Mouse (Mus musculus) heart, adult 2 months (tissue): ENCODE measurements at regions not wholly inside any gene's neighbourhood (a gene's known extent, or its start where the extent isn't known, plus 50 kb on each side); places are given as distances from the start of the nearest gene placed in this dataset.

Experiments
- CTCF ChIP-seq: fragments of 200-600 bp; IDR thresholded peaks from 2 replicates; pipeline ENCODE4 v1.8.1; 2022; ENCODE audit warnings: antibody characterized with exemption, mild to moderate bottlenecking, moderate library complexity
- EP300 ChIP-seq: fragments of 200-500 bp; IDR thresholded peaks from 2 replicates; pipeline ENCODE4 v1.6.1; 2011; ENCODE audit warnings: low read depth, low read length, control low read depth; ENCODE audit not compliant: insufficient read depth
- POLR2A ChIP-seq: fragments of 200-500 bp; IDR thresholded peaks from 2 replicates; pipeline ENCODE4 v1.6.1; 2011; ENCODE audit warnings: mild to moderate bottlenecking, low read depth, low read length, control low read depth; ENCODE audit not compliant: insufficient read depth

DNA sequence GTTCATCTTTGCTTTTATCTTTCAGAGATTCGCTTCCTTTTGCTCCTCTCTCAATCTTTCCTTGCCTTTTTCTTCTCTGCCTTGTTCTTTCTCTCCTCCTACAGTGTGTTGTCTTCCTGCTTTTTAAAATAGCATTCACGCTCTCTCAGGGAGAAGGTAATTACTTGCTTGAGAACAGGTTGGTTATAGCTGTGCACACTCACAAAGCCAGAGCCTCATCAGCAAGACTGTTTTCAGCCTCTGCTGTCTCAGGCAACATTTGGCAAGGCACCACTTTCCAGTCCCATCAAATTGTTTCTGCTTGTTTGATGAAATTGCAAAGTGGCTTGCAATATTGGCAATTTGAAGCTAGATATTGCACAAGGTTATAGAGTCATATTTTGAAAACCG, 192.6 kb upstream of the Rai2 start:
- TF ChIP-seq POLR2A, result no peak
- no peak for TF ChIP-seq CTCF
- no peak for TF ChIP-seq EP300
